Mouse (Mus musculus): ENCODE measurements around the gene Stk40.

GRCm38 (mm10) chr4:126123309-126124040, 19.7 kb downstream of the Stk40 start:
- TF ChIP-seq CTCF (IDR thresholded peaks at IDR 0.05; ENCODE audit: low read depth) (no peak), EP300 (IDR thresholded peaks at IDR 0.05; ENCODE audit: low read depth) (no peak)

All from heart, postnatal 0 days (tissue).